Mouse (Mus musculus) urinary bladder, adult 18-20 months (tissue): ENCODE data around the gene Rhoj.

Experiments used
- DNase-seq, 2 experiments: peaks; one replicate each; pipeline ENCODE4 v3.0.0; 2022; ENCODE audit warnings: low spot score in 2 of 2, mixed read lengths in 2 of 2

Gene Rhoj

GRCm38 (mm10) chr12:75307961-75308951 is at the start of gene Rhoj:
Gene Rhoj (plus strand): TSS chr12:75308322.
- DNase-seq = peak; percentile 61 to 65

GRCm38 (mm10) chr12:75271726-75272125 is 36.4 kb upstream of the Rhoj start:
- DNase-seq = no peak

GRCm38 (mm10) chr12:75275730-75276129 is 32.4 kb upstream of the Rhoj start:
- DNase-seq = no peak

DNA sequence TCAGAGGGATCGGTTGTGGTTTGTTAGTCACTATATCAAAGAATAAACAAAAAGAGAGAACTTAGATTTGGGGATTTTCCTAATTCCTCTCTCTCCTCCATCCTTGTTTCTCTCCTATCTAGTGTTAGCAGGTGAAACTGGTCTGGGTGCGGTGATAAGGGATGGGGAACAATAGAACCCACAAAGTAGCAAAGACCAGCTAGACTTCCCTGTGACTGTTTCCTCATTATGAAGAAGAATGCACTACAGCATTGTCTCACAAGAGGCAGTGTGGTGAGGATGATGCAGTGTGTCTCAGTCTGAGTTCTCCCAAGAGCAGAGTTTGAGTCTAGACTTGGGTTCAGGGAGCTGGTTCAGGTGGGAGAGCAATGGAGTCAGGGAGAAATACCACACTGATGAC is 30.7 kb upstream of the Rhoj start:
- no peak for DNase-seq

DNA sequence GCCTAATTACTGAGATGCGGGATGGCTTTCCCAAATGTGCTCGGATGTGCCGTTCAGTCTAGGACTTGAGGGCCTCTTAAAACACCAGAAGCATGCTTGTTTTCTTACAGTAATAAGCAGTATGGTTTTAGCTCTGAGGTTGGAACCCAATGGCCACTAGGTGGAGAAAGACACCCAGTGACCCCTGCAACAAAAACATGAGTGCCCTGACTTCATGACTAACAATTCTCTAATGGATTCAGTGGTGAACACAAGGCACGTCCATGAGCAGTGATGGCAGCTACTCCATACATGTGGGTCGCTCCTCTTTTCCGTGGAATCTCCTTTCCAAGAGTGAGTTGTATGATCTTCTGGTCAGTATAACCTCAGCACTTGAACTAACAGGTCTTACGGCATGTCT is 27.6 kb upstream of the Rhoj start:
- no peak for DNase-seq

DNA sequence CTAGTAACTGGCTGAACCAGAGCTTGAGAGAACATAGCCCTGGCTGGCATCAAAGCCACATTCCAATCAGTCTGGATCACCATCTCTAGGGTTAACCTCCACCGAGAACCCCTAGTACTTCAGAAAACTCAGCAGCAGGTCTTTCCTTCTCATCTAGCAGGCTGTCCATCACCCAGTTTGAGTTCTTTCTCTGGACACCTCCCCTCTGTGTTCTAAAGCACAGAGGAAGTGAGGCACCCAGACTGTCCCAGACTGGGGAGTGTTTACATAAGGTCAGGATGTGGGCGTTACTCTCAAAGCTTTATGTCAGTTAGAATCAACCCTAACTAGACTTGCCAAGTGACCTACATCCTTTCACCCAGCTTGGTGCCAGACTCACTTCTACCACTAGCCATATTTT is 24.9 kb upstream of the Rhoj start:
- no peak for DNase-seq

DNA sequence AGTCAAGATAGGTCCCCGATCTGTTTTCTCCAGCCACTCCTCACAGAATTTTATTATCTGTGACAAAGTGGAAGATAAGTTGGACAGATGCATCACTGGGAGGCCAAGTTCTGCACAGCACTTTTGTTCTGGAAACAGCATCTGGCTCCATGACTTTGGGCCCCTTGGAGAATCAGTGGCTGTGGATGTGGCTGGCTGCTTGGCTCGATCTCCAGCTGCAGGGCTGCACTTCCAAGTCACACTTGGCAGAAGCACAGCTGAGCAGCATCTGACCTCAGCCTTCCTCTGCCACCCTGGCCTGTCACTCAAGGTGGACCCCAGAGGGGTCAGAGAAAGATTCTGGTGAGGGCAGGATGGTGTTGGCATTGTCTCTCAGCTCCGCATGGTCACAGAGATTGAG is 22.0 kb upstream of the Rhoj start:
- DNase-seq = no peak

GRCm38 (mm10) chr12:75290524-75290923 is 17.6 kb upstream of the Rhoj start:
- no peak for DNase-seq

- DNase-seq = no peak
Observed at GRCm38 (mm10) chr12:75291556-75291955, 16.6 kb upstream of the Rhoj start.

GRCm38 (mm10) chr12:75292939-75293338 is 15.2 kb upstream of the Rhoj start:
- DNase-seq = no peak

GRCm38 (mm10) chr12:75299865-75300264 is 8.3 kb upstream of the Rhoj start:
- DNase-seq = no peak

GRCm38 (mm10) chr12:75304132-75304531 is 4.0 kb upstream of the Rhoj start:
- peak in 1 of 2 experiments; percentile 37 for DNase-seq

GRCm38 (mm10) chr12:75309756-75310155 is 1.6 kb downstream of the Rhoj start:
- DNase-seq = peak in 1 of 2 experiments; percentile 10

DNA sequence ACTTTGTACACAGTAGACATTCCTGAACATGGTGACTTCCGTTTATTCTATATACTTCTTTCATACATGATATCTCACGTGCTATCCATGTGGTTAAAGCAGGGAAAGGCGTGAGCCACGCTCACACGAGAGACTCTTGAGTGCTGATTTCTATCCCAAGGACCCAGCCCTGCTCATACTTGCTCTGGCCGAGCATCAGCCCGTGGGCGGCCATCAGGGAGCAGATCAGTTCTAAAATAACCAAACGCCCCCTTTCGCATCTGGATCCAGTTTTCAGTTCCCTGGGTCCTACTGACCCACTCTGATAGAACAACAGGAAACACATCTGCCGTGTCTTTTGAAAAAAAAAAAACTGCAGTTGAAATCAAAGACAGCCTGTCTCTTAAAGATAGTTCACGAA is 2.6 kb downstream of the Rhoj start:
- DNase-seq = no peak

GRCm38 (mm10) chr12:75311879-75312278 is 3.8 kb downstream of the Rhoj start:
- no peak for DNase-seq

DNA sequence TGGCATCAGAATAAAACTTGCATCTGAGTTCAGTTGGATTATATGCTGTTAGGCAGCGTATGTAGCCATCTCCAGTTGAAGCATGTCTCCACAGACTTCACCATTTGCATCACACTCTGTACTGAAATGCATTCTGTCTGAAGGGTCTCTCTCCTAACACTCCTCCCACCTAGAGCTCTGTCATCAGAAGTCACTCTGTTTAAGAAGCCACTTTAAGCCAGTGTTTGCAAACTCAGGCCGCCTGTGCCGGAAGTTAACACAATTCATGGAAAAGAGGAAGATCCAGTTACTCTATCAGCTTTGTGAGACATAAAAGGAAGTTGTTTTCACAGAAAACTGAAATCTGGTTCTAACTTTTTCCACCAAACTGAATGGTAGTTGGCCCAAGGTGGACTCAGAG is 5.9 kb downstream of the Rhoj start:
- DNase-seq = no peak

DNA sequence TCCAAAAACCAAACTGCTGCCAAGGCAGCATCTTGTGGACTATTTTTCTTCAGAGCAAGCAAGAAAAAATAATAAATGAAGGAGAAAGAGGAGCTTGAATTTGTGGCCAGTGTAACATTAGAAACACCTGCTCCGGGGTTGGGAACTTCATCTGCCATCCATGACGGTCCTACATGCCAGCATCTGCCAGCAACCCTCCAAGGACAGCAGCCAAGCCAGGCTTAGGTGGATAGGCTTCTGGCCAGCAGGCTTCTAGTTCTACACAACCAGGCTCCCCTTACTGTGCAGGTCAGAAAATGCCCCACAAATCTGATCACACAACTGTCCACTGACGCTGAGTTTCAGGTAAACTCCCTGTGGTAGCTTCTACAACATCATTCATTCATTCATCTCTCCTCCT is 7.7 kb downstream of the Rhoj start:
- DNase-seq = no peak

GRCm38 (mm10) chr12:75320441-75320925 is 12.4 kb downstream of the Rhoj start:
- peak; percentile 11 to 39 for DNase-seq

GRCm38 (mm10) chr12:75321189-75321588 is 13.1 kb downstream of the Rhoj start:
- DNase-seq = no peak

GRCm38 (mm10) chr12:75329188-75329587 is 21.1 kb downstream of the Rhoj start:
- DNase-seq = no peak

DNA sequence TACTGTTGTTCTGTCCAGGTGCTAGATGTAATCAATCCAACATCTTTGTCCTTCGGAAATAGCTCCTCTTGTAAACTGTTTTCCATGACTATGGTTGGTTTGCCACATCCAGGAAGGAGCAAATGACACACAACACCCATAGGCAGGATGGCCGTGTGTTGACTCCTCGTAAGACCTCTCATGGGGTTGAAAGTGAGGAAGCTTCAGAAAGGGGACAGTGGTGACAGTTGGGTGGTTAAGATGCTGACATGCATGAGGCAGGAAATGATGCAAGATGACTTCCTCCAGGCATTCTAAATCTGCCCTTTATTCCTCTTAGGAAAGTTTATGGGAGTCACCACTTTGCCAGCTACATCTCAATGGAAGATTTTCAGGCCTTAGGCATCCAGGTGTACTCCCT is 31.8 kb downstream of the Rhoj start:
- no peak for DNase-seq

DNA sequence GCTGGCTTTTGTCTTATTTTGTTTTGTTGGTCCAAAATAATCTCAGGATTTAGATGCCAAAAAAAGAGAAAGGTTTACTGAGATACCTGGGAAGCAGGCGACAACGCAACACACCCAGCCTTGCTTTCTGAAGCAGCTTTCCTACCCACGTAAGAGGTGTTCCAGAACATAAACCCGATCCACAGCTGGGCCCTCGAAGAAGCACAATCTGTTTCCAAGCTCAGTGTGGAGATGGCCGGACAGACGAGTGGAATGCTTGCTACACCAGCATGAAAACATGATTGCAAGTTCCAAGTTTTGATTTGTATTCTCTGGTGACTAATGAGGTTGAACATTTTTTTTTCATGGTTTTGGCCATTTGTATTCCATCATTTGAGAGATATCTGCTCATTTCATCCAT is 32.2 kb downstream of the Rhoj start:
- no peak for DNase-seq

- DNase-seq = no peak
Observed at GRCm38 (mm10) chr12:75348551-75348950, 40.4 kb downstream of the Rhoj start.
